Mouse (Mus musculus): ENCODE measurements around the gene Eomes.

The Eomes gene

DNA sequence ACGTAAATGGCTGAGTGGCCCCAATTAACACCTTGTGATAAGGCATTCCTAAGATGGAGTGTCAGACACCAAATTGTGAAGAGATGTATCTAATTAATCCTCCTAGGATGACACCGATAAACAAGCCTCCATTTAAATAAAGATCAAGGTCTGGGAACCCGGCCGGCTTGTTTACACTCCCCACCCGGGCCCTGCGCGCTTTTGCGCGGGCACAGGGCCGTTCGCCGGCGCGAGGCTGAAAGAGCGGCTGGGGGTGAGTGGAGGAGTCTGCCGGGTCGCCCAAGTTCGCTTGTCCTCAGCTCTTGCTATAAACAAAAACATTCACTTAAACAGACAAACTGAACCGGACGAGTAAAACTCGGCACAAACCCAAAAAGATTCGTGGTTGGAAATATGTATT, 9.6 kb downstream of the Eomes start:
- DNase-seq (ENCODE audit: low spot score in 2 of 2) = no peak

DNA sequence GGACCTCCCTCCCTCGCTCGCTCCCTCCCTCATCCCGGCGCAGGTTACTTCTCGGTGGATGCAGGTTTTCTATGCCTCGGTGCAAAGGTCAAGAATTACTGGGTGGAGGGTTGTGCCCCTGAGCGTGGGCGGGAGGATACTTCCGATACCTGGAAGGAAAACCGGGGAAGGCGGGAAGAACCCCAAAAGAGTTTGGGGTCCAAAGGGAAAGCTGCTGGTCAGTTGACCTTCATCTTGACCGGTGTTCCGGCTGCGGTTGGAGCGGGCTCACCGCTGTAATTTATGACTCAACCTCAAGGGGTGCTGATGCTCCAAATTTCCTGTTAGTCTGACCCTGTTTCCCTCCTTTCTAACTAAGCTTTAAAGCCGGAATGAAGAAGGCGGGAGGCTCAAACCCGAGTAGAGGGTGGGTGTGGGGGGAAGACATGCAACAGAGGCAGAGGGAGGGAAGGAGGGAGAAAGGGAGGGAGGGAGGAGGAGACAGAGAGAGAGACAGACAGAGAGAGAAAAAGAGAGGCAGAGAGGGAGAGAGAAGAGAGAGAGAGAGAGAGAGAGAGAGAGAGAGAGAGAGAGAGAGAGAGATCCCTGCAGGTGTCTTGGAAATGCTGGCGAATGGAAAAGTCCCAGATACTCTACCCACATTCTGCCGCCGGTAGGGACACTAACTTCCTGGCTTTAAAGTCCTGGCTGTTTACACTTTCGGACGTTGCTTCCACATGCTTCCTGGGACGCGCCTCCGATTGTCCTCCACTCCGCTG, 10.3 kb downstream of the Eomes start:
- DNase-seq (ENCODE audit: low spot score in 2 of 2) = no peak

DNA sequence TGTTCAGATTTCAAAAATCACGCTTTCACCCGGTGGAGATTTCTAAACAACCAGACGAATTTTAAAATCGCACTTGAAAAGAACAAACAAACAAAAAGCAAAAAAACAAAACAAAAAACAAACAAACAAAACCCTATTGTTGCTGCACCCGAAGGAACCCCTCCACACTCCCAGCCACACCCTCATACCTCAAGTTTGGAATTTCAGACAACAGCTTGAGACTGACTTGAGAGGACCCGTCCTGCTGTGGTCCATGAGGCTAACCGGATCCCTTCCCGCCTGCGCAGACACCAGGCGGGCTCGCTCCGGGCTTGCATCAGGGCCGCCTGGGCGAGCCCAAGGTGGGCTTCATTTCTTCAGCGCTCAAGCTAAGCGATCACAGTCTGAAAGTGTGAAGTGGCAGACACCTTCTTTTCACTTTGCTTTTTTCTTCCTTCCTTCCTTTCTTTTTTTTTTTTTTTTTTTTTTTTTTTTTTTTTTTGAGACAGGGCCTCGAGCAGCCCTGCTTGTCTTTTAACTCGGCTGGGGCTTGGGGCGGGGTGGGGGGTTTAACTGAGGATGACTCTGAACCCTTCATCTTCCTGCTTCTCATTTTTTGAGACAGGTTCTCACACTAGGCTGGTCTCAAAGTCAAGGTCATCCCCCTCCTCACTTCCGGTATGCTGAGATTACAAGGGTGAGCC, 11.0 kb downstream of the Eomes start:
- no peak for DNase-seq (ENCODE audit: low spot score in 2 of 2)

DNA sequence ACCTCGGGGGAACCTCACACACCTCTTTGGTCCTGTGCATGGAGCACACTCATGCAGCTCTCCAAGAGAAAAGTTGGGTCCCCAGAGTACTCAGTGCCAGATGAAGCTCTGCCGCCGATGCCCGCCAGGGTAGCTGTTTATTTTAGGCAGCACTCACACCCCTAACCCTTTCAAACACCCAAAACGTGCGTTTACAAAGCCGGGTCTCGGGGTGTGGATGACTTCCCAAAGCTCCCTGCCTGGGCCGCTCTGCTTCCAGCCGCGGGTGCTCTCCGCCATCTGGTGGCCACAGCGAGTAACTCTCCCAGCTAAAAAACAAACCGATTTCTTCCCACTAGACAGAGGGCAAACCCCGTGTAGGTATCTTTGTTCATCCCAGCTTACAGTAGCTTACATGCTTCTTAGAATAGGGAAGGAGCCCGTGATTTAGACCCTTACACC, 11.6 kb downstream of the Eomes start:
- DNase-seq (ENCODE audit: low spot score in 2 of 2) = peak; percentile 53 to 76

DNA sequence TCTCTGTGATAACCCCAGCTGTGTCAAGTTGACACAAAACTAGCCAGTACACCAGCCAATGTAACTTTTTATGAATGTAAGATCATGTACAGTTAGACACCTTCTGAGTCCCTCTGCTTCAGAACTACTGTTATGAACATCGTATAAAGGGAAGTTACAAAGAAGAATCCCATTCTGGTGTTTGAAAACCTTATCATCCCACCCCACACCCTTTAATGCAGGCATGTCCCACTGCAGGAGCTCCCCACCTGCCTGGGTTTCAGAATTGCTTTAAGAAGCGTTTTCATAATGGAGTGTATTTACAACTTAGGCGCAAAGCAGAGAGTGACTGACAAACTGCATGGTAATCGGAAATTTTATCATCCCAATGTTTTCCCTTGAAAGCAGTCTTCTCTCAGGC, 13.2 kb downstream of the Eomes start:
- no peak for DNase-seq (ENCODE audit: low spot score in 2 of 2)

DNA sequence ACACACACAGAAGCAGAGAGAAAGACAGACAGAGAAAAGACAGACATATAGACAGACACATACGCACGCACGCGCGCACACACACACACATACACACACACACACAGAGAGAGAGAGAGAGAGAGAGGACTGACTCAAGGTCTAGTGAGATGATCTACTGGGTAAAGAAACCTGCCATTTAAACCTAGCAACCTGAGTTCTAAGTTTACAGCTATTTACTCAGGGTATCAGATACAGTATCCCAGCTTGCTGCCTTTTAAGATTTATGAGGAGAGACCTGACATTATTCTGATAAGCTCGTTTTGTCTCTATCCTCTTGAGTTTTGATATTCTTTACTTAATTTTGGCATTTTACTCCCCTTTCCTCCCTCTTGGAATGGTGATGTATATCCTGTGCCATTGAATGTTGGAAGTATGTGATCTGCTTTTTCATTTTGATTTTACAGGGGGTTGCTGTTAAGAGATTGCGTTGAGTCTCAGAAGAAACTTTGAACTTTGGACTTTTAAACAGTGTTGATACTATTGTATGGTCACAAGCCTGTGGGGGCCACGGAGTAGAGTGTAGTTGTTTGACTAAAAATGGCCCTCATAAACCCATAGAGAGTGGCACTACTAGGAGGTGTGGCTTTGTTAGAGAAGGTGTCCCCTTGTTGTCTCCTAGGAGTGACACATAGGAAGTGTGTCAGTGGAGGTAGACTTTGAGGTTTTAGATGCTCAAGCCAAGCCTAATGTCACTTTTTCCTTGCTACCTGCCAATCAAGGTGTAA, 15.1 kb downstream of the Eomes start:
- DNase-seq (ENCODE audit: low spot score in 2 of 2) = no peak

DNA sequence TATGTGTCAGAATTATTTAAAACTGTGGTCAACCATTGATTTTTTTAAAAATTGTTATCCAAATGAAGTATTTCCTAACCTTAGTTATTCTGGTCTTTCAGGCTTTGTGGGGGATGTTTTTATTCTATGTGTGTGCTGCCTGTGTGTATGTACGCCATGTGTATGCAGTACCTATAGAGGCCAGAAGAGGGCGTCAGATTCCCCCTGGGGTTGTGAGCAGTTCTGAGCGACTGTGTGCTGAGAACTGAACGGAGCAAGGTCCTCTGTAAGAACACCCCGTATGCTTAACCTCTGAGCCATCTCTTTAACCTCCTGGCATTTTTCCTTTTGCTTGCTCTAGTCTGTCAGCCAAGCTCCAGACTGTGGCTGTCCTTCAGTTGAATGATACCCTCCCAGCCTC, 16.1 kb downstream of the Eomes start:
- DNase-seq (ENCODE audit: low spot score in 2 of 2) = no peak

DNA sequence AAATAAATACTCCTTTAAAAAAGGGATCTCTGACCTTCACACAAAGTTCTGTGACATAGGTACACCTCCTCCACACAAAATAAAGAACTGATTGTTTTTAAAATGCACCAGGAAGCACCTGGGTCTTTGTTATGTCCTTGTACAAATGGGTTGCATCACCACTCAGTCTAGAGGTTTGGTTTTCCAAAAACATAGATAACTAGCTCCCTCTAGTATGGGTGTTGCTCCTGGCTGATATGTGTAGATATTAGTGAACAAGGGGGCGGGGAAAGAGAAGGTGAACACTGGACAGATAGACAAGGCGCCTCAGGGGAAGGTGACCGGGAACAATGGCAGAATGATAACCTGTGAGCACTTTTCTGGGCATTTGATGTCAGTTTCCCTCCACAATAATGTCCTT, 17.9 kb downstream of the Eomes start:
- DNase-seq (ENCODE audit: low spot score in 2 of 2) = no peak

DNA sequence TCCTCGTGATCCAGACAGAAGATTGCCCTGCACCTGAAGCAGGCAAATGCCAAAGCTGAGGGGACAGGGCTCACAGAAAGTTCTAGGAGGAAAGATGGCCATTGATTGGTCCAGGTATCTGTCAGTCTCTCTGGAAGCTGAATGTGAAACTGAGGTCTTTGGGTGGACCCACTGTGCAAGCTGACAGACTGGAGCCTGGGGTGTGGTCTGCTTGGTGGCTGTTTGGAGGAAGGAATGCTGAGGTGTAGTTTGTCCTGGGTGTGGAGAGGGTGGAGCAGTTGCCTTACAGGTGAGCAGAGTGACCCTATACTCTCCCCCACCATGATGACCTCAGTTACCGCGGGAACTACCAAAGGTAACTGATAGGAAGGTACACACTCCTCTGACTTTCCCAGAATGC, 18.9 kb downstream of the Eomes start:
- DNase-seq (ENCODE audit: low spot score in 2 of 2) = no peak

DNA sequence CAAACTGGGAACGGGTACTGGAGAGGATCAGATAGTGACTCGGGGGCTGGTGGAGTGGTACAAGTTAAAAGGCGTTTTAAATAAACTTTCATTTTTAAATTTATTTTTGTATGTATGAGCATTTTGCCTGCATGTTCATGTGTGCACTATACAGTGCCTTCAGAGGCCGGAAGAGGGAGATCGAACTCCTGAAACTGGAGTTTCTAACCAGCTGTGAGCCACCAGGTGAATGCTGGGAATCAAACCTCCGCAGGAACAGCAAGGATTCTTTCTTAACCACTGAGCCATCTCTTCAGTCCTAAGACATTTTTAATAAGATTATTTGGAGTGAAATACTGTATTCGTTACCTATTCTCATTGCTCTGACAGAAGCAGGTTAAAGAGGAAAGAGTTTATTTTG, 20.0 kb downstream of the Eomes start:
- DNase-seq (ENCODE audit: low spot score in 2 of 2) = no peak

DNA sequence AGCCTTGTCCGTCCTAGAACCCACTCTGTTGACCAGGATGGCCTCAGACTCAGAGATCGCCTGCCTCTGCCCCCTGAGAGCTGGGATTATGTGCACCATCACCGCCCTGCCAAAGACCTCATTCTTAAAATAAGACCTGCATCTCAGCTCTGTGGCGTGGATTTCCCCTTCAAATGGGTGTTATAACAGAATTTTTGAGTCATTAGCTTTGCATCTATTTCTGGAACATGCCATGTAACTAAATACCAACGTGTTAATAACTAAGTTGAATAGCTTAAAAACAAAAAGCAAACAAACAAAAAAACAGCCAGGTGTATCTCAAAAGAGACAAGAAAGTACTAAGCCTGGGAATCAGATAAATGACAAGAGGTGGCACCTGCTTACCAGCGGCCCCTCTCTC, 23.0 kb downstream of the Eomes start:
- no peak for DNase-seq (ENCODE audit: low spot score in 2 of 2)

DNA sequence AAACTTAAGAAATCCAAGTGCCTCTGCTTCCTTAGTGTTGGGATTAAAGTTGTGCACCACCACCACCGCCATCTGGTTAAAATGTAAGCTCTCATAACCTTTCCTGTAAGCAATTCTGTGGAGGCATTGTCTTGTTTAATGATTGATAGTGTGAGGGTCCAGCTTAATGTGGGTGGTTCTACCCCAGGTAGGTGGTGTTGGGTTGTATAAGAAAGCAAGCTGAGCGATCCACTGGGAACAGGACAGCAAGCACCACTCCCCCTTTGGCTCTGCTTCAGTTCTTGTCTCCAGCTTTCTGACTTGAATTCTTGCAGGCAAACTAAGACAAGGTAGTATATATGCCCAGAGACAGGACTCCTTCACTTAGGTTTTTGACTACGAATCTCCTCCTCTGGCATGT, 26.6 kb downstream of the Eomes start:
- DNase-seq (ENCODE audit: low spot score in 2 of 2) = no peak

DNA sequence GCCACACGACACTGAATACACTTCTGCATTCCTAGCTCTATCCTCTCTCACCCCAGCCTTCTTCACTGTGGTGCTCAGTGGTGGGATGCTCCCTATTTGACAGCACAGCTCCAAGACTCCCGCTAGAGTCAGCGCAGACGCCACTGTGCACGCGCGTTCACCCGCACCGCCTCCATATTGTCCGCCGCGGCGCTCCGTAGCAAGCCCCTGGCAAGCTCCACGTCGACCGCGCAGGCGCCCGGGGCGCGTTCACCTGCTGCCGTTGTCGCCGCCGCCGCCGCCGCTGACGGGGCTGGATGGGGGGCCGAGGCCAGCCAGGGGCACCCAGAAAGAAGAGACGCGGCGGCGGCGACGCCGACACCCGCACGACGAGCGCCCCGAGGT, 28.0 kb downstream of the Eomes start, which contains the start of gene Golga4:
TSS of gene Golga4 (plus strand) at position 248 of the 384 bp plus-strand sequence.
- peak; percentile 80 to 87 for DNase-seq (ENCODE audit: low spot score in 2 of 2)

DNA sequence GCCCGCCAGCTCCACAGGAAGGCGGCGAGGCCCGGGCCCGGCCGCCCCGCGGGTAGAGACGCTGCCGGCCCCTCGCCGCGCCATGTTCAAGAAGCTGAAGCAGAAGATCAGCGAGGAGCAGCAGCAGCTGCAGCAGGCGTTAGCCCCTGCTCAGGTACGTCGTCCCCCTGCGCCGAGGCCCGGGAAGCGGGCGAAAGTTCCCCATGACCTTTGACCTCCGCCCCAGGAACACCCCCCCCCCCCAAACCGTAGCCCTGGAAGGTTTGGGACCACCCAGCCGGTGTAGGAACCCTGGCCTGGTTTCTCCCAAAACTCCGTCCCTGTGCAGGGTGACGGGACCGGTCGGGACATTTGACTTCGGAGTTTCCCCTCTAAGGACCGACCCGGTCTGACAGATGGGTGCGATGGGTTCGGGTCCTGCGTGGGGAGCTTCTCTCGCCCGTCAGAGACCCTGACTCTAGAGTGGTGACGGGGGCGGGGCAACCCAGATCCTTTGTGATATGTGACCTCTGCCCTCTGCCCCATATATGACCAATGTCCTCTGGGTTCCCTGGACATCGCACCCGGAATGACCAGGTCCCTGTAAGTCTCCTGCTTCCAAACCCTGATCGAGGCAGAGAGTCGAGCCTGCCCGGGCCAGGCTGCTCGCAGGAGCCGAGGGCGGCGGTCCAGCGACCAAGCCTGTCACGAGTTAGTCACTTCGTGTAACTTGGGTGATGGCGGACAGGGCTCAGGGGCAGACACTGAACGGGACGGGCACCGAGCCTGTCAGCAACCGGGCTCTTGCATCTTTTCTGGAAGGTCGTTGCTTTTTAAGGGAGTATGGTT, 28.6 kb downstream of the Eomes start:
- DNase-seq (ENCODE audit: low spot score in 2 of 2) = no peak

DNA sequence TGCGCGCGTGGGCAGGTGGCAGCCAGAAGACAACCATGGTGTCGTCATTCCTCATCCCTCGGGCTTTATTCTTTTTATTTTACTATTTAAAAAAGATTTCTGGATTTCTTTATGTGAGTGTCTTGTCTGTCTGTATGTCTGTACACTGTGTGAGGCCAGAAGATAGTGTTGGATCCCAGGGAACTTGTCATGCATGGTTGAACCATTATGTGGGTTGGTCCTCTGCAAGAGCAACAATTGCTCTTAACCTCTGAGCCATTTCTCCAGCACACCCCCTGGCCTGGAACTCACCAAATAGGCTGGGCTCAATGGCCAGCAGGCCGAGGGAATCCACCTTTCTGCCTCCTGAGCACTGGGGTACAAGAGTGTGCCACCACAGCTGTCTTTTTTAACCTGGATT, 29.5 kb downstream of the Eomes start:
- no peak for DNase-seq (ENCODE audit: low spot score in 2 of 2)

DNA sequence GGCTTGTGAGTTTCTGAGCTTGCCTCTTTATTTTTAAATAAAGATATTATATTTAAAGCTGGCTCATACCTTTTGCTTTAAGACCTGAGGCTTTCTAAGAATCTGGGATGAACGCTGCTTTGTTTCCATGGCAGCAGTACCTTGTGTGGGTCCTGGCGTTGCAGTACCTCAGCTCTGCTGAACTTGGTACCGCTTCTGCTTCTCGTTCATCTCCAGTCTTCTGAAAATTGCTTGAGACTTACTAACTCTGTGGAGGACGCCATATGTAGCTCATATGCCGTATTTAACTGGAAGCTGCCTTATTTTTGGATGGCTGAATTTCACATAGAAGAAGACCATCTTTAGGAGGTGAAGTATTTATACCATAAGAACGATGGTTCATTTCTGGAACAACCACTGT, 30.6 kb downstream of the Eomes start:
- DNase-seq (ENCODE audit: low spot score in 2 of 2) = no peak

DNA sequence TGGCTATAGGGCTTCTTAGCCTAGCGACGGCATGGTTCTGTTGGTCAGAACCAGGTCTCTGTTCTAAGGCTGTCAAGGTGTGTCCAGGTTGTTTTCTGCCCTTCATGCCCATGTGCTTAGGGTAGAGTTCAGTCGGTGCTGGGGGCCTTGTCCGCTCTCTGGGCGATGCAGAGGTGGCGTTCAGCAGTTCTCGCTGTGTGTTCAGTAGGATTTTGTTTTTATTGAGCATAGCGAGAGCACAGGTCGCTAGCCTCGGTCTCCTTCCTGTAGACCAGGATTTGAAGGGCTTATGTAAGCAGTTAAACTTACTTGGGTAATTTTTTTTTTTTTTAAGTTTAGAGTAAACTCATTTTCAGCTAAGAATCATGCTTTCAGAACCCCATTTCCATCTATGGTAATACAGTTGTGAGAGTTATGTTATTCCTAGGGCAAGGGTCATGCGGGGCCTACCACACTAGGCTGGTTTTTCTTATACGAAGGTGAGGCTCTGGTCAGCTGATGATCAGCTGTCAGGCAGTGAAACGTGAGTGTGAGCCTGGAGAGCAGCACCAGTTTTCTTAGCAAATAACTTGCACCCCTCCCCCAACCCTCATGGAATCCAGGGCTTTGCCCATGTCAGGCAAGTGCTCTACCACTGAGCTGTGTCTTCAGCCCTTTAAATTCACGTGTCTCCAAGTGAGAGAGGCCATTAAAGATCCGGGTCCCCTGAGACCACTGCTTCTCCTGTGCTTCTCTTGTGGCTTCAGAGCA, 33.1 kb downstream of the Eomes start:
- DNase-seq (ENCODE audit: low spot score in 2 of 2) = no peak

DNA sequence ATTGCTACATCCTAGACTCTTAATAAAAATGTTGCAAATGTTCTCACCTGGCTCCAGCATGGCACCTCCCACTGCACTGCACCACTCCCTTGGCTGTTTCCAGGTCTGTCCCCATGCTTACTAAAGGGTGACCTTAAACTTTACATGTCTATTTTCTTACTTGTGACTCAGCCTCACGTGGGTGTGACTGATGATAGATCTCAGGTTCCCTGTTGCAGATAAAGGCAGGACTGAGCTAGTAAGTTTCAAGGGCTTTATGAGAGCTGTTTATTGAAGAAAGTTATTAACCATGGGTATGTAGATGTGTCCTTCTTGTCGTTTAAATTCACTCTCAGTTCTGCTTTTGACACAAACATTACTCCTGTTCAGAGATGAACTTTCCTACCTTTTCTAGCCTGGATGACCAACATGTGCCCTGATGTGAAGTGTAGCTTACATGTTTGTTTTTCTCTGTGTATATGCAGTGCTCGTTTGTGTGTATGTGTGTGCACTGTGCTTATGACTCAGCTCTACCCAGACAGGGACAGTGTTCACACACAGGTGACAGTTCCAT, 34.7 kb downstream of the Eomes start:
- DNase-seq (ENCODE audit: low spot score in 2 of 2) = no peak

DNA sequence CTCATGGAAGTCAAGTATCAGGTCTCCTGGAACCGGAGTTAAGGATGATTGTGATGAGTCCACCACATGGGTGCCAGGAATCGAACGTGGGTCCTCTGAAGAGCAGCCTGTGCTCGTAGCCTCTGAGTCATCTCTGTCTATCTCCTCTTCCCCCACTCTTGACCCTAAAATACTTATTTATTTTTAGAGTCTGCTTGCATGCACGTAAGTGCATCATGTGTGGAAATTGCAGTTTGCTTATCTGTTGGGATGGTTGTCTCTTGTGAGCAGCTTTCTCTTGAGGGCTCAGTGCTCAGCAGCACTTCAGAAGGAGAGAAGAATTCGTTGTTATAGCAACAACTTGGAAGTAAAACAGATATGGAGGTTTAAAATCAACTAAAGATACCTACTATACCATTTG, 37.5 kb downstream of the Eomes start:
- no peak for DNase-seq (ENCODE audit: low spot score in 2 of 2)

DNA sequence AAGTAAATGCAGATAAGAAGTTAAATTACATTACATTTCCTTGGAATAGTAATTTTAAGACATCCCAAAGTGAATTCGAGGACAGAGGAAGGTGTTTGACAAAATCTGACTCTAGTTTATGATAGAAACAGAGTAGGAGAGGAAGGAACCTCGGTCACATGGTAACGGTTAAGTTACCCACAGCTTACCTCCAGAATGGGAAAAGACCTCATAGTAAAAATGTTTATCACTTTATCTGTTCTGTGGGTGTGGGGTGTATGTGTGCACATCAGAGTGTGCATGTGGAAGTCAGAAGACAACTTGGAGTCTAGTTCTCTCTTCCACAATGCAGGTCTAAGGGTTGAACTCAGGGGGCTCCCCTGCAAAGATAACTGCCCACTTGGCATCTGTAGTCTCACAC, 38.1 kb downstream of the Eomes start:
- no peak for DNase-seq (ENCODE audit: low spot score in 2 of 2)

DNA sequence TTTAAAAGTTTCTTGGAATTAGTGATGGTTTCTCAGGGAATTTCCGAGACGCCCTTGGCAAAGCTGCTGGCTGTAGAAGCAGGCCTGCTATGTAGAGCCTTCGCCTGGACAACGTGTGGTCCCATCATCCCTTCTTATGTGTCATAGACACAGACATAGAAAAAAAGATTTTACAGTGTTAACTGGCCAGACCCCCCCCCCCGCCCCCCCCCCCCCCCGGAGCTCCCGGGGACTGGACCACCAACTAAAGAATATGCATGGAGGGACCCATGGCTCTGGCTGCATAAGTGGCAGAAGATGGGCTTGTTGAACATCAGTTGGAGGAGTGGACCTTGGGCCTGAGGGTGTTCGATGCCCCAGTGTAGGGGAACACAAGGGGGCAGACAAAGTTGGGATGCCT, 39.6 kb downstream of the Eomes start:
- DNase-seq (ENCODE audit: low spot score in 2 of 2) = no peak

Data from urinary bladder, postnatal 4 days (tissue).